Comparison of ENCODE assay signal across 30 mouse cellular contexts in the genomic region with DNA sequence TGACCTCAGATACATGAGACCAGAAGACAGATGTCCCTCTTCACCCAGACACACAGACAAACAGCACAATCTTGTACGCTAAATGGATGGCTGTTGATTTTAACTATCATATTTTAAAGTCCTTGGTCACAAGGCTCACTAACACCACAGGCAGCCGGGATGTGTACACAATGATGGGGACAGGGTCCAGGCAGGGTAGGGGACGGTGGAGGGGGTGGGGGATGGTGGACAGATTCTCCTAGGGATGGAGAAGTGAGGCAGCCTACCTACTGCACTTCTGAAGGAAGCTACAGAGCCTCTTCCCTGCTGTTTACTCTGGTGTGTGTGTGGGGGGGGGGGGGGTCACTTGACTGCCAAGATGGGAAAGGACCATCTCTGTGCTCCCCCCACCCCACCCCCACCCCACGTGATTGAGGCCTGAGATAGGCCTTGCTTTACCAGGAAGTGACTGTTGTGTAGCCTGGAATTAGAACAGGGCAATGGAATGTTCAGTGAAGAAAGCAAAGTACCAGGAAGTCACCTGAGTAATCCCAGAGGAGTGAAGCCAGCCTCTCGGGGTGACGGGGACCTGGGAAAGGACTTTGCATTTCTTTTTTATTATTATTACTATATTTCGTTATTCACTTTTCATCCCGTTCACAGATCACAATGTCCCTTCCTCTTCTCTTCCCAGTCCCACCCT. TPM values are rescaled to one million over a fixed set of nuclear protein-coding genes. Genes with fewer than 3 reads are reported as not detected.
DNase-seq lines count a peak whose midpoint lies in the region; ATAC-seq and TF ChIP-seq lines count a peak whose summit lies in the region.
"Had no signal": no experiment of that assay in that cellular context is flagged by ENCODE, and none has a peak within 500 bp of the region (broad histone marks: within the 10 kb centered on the region; RNA-seq: fewer than 3 reads in every experiment).

No protein-coding gene starts in this region.

- DNase-seq in NIH3T3 (ENCODE audit: low read depth) = peak; percentile 28
- DNase-seq in intestine, embryonic 14.5 days (ENCODE audit: low spot score) = no peak
- DNase-seq in stomach, postnatal 0 days (ENCODE audit: low spot score) = no peak
- no peak for DNase-seq in left cerebral cortex, postnatal 14 days (ENCODE audit: low spot score in 2 of 2)
- DNase-seq: adrenal gland, adult 2 months; adrenal gland, postnatal 36 days; B cell, adult 2 months; cerebellum, adult 18-20 months; cerebellum, postnatal 14 days; gastrocnemius, postnatal 10 days; heart, adult 18-20 months; heart, postnatal 4 days; kidney, adult 2 months; layer of hippocampus, postnatal 36 days; lung, postnatal 10 days; right cerebral cortex, adult 18-20 months; right cerebral cortex, postnatal 4 days; thymus, adult 2 months; thymus, postnatal 36 days had no signal

- H3K36me3 ChIP-seq in intestine, embryonic 14.5 days (ENCODE audit: control insufficient read depth, insufficient read depth, low read length) = no peaks in the 10 kb centered on the region
- no peaks in the 10 kb centered on the region for H3K36me3 ChIP-seq in liver, embryonic 12.5 days
- H3K36me3 ChIP-seq in stomach, postnatal 0 days (ENCODE audit: control insufficient read depth, insufficient read depth, low read length) = no peaks in the 10 kb centered on the region
- no peaks in the 10 kb centered on the region for H3K36me3 ChIP-seq in forebrain, embryonic 12.5 days (replicated peaks)
- H3K36me3 ChIP-seq: hindbrain, embryonic 13.5 days; neural tube, embryonic 12.5 days had no signal

- no peak for TF ChIP-seq EP300 in stomach, postnatal 0 days (optimal IDR thresholded peaks at IDR 0.05)

- 64% methylated on average over 8 of the region's 8 CpGs for WGBS in intestine, embryonic 14.5 days
- WGBS in liver, embryonic 12.5 days (ENCODE audit: insufficient replicate concordance) = 55% methylated on average over 8 of the region's 8 CpGs
- 43% methylated on average over 8 of the region's 8 CpGs for WGBS in stomach, postnatal 0 days
- WGBS in forebrain, embryonic 12.5 days = 79% methylated on average over 8 of the region's 8 CpGs

- H3K27me3 ChIP-seq in intestine, embryonic 14.5 days (replicated peaks; ENCODE audit: control insufficient read depth, insufficient read depth, low read length) = no peaks in the 10 kb centered on the region
- no peaks in the 10 kb centered on the region for H3K27me3 ChIP-seq in liver, embryonic 12.5 days (replicated peaks)
- no peaks in the 10 kb centered on the region for H3K27me3 ChIP-seq in stomach, postnatal 0 days (ENCODE audit: control insufficient read depth, insufficient read depth, low read length)
- H3K27me3 ChIP-seq in forebrain, embryonic 12.5 days = no peaks in the 10 kb centered on the region
- H3K27me3 ChIP-seq: forebrain, embryonic 13.5 days; hindbrain, embryonic 13.5 days; neural tube, embryonic 12.5 days had no signal

- H3K4me1 ChIP-seq in intestine, embryonic 14.5 days (replicated peaks; ENCODE audit: control insufficient read depth, insufficient read depth, low read length) = no peaks in the 10 kb centered on the region
- no peaks in the 10 kb centered on the region for H3K4me1 ChIP-seq in liver, embryonic 12.5 days
- no peaks in the 10 kb centered on the region for H3K4me1 ChIP-seq in stomach, postnatal 0 days (replicated peaks; ENCODE audit: control insufficient read depth, insufficient read depth)
- peaks cover 8% of the 10 kb centered on the region; the same call in 1 of the 2 replicates for H3K4me1 ChIP-seq in forebrain, embryonic 12.5 days
- H3K4me1 ChIP-seq: forebrain, embryonic 13.5 days; hindbrain, embryonic 13.5 days; neural tube, embryonic 12.5 days had no signal

- ATAC-seq in intestine, embryonic 14.5 days (replicated peaks; ENCODE audit: low FRiP score, low TSS enrichment, low read depth) = peak; percentile 60; the same call in 1 of the 2 replicates
- ATAC-seq in liver, embryonic 12.5 days = peak; percentile 52
- ATAC-seq in stomach, postnatal 0 days (ENCODE audit: low FRiP score, low TSS enrichment) = peak; percentile 75
- no peak for ATAC-seq in forebrain, embryonic 12.5 days (ENCODE audit: low FRiP score)
- ATAC-seq: activated CD4-positive, CD25-positive, alpha-beta regulatory T cell, adult 4 months; forebrain, embryonic 13.5 days; midbrain, embryonic 16.5 days had no signal

- H3K27ac ChIP-seq in intestine, embryonic 14.5 days (ENCODE audit: low read depth) = no peak overlapping the region
- no peak overlapping the region for H3K27ac ChIP-seq in liver, embryonic 12.5 days
- H3K27ac ChIP-seq in stomach, postnatal 0 days (replicated peaks) = no peak overlapping the region
- no peak overlapping the region for H3K27ac ChIP-seq in forebrain, embryonic 12.5 days
- H3K27ac ChIP-seq: forebrain, embryonic 13.5 days; hindbrain, embryonic 13.5 days; kidney, postnatal 0 days; macrophage; neural tube, embryonic 12.5 days had no signal

- TF ChIP-seq CTCF in stomach, postnatal 0 days (IDR thresholded peaks at IDR 0.05; ENCODE audit: low read depth) = no peak

- H3K9ac ChIP-seq in intestine, embryonic 14.5 days (ENCODE audit: low read length) = no peak overlapping the region
- H3K9ac ChIP-seq in liver, embryonic 12.5 days = no peak overlapping the region
- no peak overlapping the region for H3K9ac ChIP-seq in stomach, postnatal 0 days (ENCODE audit: low read length)
- H3K9ac ChIP-seq in forebrain, embryonic 12.5 days = no peak overlapping the region
- H3K9ac ChIP-seq: forebrain, embryonic 13.5 days; hindbrain, embryonic 13.5 days; neural tube, embryonic 12.5 days had no signal

- no peaks in the 10 kb centered on the region for H3K9me3 ChIP-seq in intestine, embryonic 14.5 days (ENCODE audit: control insufficient read depth, low read length)
- no peaks in the 10 kb centered on the region for H3K9me3 ChIP-seq in liver, embryonic 12.5 days (replicated peaks)
- H3K9me3 ChIP-seq in stomach, postnatal 0 days (ENCODE audit: control insufficient read depth, low read length) = no peaks in the 10 kb centered on the region
- no peaks in the 10 kb centered on the region for H3K9me3 ChIP-seq in forebrain, embryonic 12.5 days
- H3K9me3 ChIP-seq: forebrain, embryonic 13.5 days; hindbrain, embryonic 13.5 days; neural tube, embryonic 12.5 days had no signal

- no peak overlapping the region for H3K4me3 ChIP-seq in intestine, embryonic 14.5 days (ENCODE audit: low read depth, low read length)
- no peak overlapping the region for H3K4me3 ChIP-seq in liver, embryonic 12.5 days
- no peak overlapping the region for H3K4me3 ChIP-seq in stomach, postnatal 0 days (ENCODE audit: low read depth, low read length)
- no peak overlapping the region for H3K4me3 ChIP-seq in forebrain, embryonic 12.5 days (replicated peaks)
- H3K4me3 ChIP-seq: erythroblast, embryonic 14.5 days; forebrain, embryonic 13.5 days; hindbrain, embryonic 13.5 days; neural tube, embryonic 12.5 days had no signal

- no peak overlapping the region for H3K4me2 ChIP-seq in intestine, embryonic 14.5 days (ENCODE audit: low read length)
- H3K4me2 ChIP-seq in liver, embryonic 12.5 days = no peak overlapping the region
- no peak overlapping the region for H3K4me2 ChIP-seq in stomach, postnatal 0 days (replicated peaks; ENCODE audit: low read depth)
- no peak overlapping the region for H3K4me2 ChIP-seq in forebrain, embryonic 12.5 days
- H3K4me2 ChIP-seq: forebrain, embryonic 13.5 days; heart, embryonic 11.5 days; hindbrain, embryonic 13.5 days; neural tube, embryonic 12.5 days had no signal

- intact Hi-C loops in left cerebral cortex, postnatal 14 days (cut with DNase I) = no loop called here

RNA-seq across cellular contexts. Expression of gene Nuak1, which starts 20.2 kb away (rescaled TPM):
- polyA plus RNA-seq in intestine, embryonic 14.5 days (2014; fragmentation: Nextera tagmentation; extraction: Ambion mirVana) = 0.93 and 1.2 TPM in 2 replicates
- polyA plus RNA-seq in liver, embryonic 12.5 days (2016; fragmentation: Nextera tagmentation; extraction: Ambion mirVana) = 0.25 and 0.31 TPM in 2 replicates
- polyA plus RNA-seq in stomach, postnatal 0 days (2015; fragmentation: Nextera tagmentation; extraction: Ambion mirVana) = 0.35 and 0.40 TPM in 2 replicates
- polyA plus RNA-seq in forebrain, embryonic 12.5 days (2016; fragmentation: Nextera tagmentation; extraction: Ambion mirVana) = 4.4 and 5.3 TPM in 2 replicates
- 10 to 100 TPM; 56.0 to 66.2 TPM for total RNA-seq in left cerebral cortex, postnatal 14 days (2021)
- polyA plus RNA-seq: activated CD4-positive, CD25-positive, alpha-beta regulatory T cell, adult 4 months had no signal
